Mouse (Mus musculus): Measurements from ENCODE around the gene Slfn3. TPM values are rescaled to one million over a fixed set of nuclear protein-coding genes. Genes with fewer than 3 reads are reported as not detected.
"Not testable (repeated sequence)": the region's sequence is repeated elsewhere in the genome, so short reads cannot be mapped to it uniquely, and the experiment has no call there.

Slfn3 gene
- polyA plus RNA-seq, 1 experiment from 2014 or later: not detected

DNA sequence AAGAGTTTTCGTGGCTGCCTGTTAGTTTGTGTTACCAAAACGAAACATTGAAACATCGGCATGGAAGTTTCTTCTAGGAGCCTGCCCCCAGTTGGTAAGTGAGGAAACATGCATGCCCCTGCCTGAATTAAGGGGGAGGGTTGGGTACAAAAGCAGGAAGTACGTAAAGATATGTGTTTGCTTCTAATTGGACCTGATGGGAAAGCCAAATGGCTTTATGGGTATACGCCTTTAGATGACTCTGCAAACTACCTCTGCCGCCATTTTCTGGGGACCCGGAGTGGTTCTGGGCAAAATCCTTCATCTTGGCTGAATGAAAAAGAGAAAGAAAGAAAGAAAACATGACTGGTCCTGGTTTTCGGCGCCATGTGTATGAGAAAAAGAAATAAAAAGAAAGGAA lies 33.1 kb downstream of the Slfn3 start:
- WGBS: 91% methylated on average over 9 of the region's 9 CpGs
- Histone ChIP-seq H3K36me3 (replicated peaks; ENCODE audit: control insufficient read depth, insufficient read depth) (no peaks in the 10 kb centered on the region), H3K4me3 (replicated peaks; ENCODE audit: low read length) (no peak overlapping the region), H3K4me1 (replicated peaks; ENCODE audit: control insufficient read depth, insufficient read depth, low read length) (no peaks in the 10 kb centered on the region), H3K9me3 (ENCODE audit: control insufficient read depth, low read length) (no peaks in the 10 kb centered on the region), H3K4me2 (replicated peaks) (no peak overlapping the region), H3K27me3 (ENCODE audit: control insufficient read depth, insufficient read depth, low read length) (no peaks in the 10 kb centered on the region), H3K9ac (no peak overlapping the region), H3K27ac (no peak overlapping the region)
- ATAC-seq (ENCODE audit: low FRiP score) (no peak), DNase-seq (ENCODE audit: low spot score) (no peak)

DNA sequence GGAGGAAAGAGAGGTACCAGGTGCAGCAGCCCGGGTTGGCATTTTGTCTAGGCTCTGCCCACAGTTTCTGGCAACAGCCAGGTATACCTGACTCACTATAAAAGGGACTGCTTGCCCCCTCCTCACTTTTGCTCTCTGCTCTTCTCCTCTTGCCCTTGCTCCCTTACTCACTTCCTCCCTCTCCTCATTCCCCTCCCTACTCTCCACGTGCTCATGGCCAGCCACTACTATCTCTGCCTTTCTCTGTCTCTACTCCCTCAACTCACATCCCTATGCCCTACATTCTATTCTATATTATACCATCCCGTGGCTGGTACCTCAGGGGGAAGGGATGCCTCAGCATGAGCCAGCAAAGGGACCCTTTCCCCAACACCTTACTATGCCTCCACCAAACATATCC lies 33.6 kb downstream of the Slfn3 start:
- Histone ChIP-seq H3K9me3 (ENCODE audit: control insufficient read depth, low read length) (no peaks in the 10 kb centered on the region), H3K4me3 (replicated peaks; ENCODE audit: low read length) (no peak overlapping the region), H3K9ac (no peak overlapping the region), H3K27ac (no peak overlapping the region), H3K4me2 (replicated peaks) (no peak overlapping the region), H3K27me3 (ENCODE audit: control insufficient read depth, insufficient read depth, low read length) (no peaks in the 10 kb centered on the region), H3K36me3 (replicated peaks; ENCODE audit: control insufficient read depth, insufficient read depth) (no peaks in the 10 kb centered on the region), H3K4me1 (replicated peaks; ENCODE audit: control insufficient read depth, insufficient read depth, low read length) (no peaks in the 10 kb centered on the region)
- ATAC-seq (ENCODE audit: low FRiP score) (no peak), DNase-seq (ENCODE audit: low spot score) (no peak)
- 79% methylated on average over 3 of the region's 3 CpGs for WGBS

DNA sequence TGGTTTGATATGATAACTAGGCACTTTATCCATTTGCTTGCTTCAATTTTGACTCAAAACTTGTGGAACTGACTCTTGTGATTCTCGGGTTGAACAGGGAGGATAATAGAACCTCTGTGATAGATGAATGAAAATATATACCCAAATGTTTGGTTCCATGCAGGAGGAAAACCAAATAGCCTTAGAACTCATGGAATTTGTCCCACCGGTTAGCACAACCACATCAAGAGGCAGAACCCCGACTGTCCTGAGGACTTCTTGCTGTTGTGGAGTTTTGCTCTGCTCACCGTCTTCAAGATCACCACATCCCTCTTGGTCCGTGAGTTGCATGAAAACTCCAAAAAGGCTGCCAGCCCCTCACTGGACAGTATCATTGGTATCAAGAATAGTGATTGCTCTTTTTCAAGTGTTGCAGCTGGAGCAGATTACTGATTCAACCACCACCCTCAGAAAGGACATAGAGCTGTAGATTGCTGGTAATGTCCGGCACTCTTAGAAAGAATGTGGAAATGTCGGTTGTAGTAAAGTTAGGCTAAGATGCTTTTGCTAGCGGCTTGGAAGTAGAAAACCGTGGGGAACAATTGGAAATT lies 34.3 kb downstream of the Slfn3 start:
- Histone ChIP-seq H3K4me2 (replicated peaks) (no peak overlapping the region), H3K9ac (no peak overlapping the region), H3K36me3 (replicated peaks; ENCODE audit: control insufficient read depth, insufficient read depth) (no peaks in the 10 kb centered on the region), H3K4me1 (replicated peaks; ENCODE audit: control insufficient read depth, insufficient read depth, low read length) (no peaks in the 10 kb centered on the region), H3K27ac (no peak overlapping the region), H3K4me3 (replicated peaks; ENCODE audit: low read length) (no peak overlapping the region), H3K27me3 (ENCODE audit: control insufficient read depth, insufficient read depth, low read length) (no peaks in the 10 kb centered on the region), H3K9me3 (ENCODE audit: control insufficient read depth, low read length) (no peaks in the 10 kb centered on the region)
- ATAC-seq (ENCODE audit: low FRiP score) (no peak), DNase-seq (ENCODE audit: low spot score) (no peak)
- WGBS: 91% methylated on average over 9 of the region's 9 CpGs

DNA sequence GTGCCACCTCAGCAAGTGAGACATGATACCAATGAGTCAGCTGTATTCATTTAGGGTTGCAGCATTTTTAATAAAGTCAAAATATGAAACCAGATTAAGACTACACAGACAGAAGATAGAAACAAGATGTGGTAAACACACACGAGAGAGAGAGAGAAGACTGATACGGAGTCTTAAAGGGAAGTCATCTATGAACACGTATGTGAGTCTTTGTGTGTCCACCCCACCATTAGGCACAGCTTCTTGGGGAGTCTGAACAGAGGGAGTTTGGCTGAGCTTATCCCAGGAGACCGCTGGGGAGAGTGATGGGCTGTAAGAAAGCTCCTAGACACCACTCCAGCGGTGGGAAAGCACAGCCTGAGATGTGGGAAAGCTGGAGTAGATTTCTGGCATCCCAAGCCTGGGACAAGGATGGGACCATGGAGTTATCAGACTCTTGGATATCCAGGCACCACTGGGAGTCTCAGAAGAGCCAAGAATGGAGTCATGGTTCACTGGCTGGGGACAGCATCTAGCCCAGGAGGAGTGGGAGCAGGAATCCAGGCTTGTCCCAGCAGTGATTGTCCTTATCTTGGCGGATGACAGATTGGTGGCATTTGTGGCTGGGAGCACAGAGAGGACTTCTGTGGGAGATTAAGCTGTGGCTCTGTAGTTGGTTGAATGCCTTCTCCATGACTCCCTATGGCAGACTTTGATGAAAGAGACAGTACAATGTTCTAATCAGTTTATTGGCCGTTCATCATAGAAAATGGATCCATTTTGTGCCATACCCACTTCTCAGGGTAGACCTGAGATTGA lies 37.0 kb downstream of the Slfn3 start:
- Histone ChIP-seq H3K4me3 (replicated peaks; ENCODE audit: low read length) (no peak overlapping the region), H3K4me1 (replicated peaks; ENCODE audit: control insufficient read depth, insufficient read depth, low read length) (no peaks in the 10 kb centered on the region), H3K27ac (no peak overlapping the region), H3K36me3 (replicated peaks; ENCODE audit: control insufficient read depth, insufficient read depth) (no peaks in the 10 kb centered on the region), H3K9ac (no peak overlapping the region), H3K4me2 (replicated peaks) (no peak overlapping the region), H3K9me3 (ENCODE audit: control insufficient read depth, low read length) (no peaks in the 10 kb centered on the region), H3K27me3 (ENCODE audit: control insufficient read depth, insufficient read depth, low read length) (no peaks in the 10 kb centered on the region)
- ATAC-seq (ENCODE audit: low FRiP score) (no peak), DNase-seq (ENCODE audit: low spot score) (no peak)
- 86% methylated on average over 7 of the region's 7 CpGs for WGBS

DNA sequence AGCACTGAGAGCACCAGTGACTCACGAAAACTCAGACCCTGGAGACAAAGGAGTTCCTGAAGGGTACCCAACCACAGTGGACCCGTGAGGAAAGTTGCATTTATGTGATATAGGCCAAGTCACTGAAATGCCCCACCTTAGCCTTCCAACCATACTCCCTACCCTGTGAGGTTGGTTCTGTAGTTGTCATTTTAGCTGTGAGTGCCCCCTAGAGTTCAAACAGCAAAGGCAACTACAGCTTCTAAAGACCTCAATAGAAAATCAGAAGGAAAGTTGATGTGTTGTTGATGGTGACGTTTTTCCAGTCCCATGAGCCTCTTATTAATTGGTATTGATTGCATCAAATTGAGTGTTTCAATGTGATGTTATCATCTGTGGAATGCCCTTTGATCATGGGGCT lies 39.8 kb downstream of the Slfn3 start:
- Histone ChIP-seq H3K9ac (no peak overlapping the region), H3K4me2 (replicated peaks) (no peak overlapping the region), H3K4me1 (replicated peaks; ENCODE audit: control insufficient read depth, insufficient read depth, low read length) (no peaks in the 10 kb centered on the region), H3K36me3 (replicated peaks; ENCODE audit: control insufficient read depth, insufficient read depth) (no peaks in the 10 kb centered on the region), H3K9me3 (ENCODE audit: control insufficient read depth, low read length) (no peaks in the 10 kb centered on the region), H3K27ac (no peak overlapping the region), H3K27me3 (ENCODE audit: control insufficient read depth, insufficient read depth, low read length) (no peaks in the 10 kb centered on the region), H3K4me3 (replicated peaks; ENCODE audit: low read length) (no peak overlapping the region)
- ATAC-seq (ENCODE audit: low FRiP score) (no peak), DNase-seq (ENCODE audit: low spot score) (no peak)
- WGBS: 63% methylated on average over 3 of the region's 3 CpGs

DNA sequence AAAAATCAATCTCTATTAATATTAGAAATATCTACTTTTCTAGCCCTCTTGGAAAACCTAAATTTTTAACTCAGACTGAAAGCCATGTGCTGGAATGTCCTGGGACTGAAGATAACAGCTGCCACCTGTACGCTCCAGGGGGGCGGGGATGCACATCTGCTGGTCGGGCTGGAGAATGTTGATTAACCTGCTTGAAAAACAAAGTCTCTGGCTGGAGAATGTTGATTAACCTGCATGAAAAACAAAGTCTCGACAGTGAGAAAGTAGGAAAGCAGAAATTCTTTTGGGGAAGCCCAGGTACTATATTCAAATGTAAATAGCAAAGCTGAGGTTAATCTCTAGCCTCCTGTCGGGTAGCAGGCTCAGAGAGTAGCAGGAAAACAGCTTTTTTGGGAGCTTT lies 42.5 kb downstream of the Slfn3 start:
- H3K9ac ChIP-seq; H3K4me3 ChIP-seq (replicated peaks; ENCODE audit: low read length); DNase-seq (ENCODE audit: low spot score); H3K4me2 ChIP-seq (replicated peaks); H3K27me3 ChIP-seq (ENCODE audit: control insufficient read depth, insufficient read depth, low read length); H3K9me3 ChIP-seq (ENCODE audit: control insufficient read depth, low read length); H3K36me3 ChIP-seq (replicated peaks; ENCODE audit: control insufficient read depth, insufficient read depth); ATAC-seq (ENCODE audit: low FRiP score); H3K27ac ChIP-seq; H3K4me1 ChIP-seq (replicated peaks; ENCODE audit: control insufficient read depth, insufficient read depth, low read length): not testable (repeated sequence)
- WGBS: 57% methylated on average over 5 of the region's 5 CpGs

DNA sequence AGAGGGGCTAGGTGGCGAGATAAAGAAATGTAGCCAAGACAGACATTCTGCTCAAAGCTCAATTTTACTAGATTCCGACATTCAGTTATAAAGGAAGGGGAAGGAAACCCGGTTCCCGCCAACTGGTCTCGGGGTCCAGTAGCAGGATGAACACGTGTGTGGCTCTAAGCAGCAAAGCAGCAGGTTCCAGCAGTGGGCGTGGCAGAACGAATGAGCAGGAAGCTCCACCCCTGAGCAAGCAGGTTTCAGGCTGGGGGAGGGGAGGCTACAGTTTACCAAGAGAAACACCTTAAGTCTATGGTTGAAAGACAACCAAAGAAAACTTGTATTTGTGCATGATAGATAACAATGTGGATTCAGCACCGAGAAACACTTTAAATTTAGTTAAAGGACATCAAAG lies 46.3 kb downstream of the Slfn3 start:
- H3K4me1 ChIP-seq (replicated peaks; ENCODE audit: control insufficient read depth, insufficient read depth, low read length); H3K4me3 ChIP-seq (replicated peaks; ENCODE audit: low read length); ATAC-seq (ENCODE audit: low FRiP score); H3K9me3 ChIP-seq (ENCODE audit: control insufficient read depth, low read length); H3K27ac ChIP-seq; DNase-seq (ENCODE audit: low spot score); H3K4me2 ChIP-seq (replicated peaks); H3K36me3 ChIP-seq (replicated peaks; ENCODE audit: control insufficient read depth, insufficient read depth); H3K9ac ChIP-seq; H3K27me3 ChIP-seq (ENCODE audit: control insufficient read depth, insufficient read depth, low read length): not testable (repeated sequence)
- WGBS: 84% methylated on average over 9 of the region's 9 CpGs

DNA sequence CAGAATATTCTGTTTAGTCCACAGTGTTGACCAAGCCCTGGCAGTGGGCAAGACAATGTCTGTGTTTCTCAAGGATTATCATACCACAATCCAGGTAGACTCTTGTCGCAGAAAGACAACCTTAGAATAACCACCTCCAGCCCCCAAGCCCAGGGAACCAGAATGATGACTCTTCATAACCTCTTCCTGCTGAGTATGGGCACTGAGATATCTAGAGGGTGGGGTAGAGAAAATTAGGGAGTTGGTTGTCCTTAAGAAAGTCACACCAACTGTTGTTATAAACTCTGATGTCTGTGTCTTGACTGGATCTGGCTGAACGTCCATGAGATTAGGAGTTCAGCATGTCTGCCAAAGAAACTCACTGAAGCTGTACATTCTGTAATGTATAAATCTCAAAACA lies 47.3 kb downstream of the Slfn3 start:
- no peak overlapping the region for H3K4me3 ChIP-seq (replicated peaks; ENCODE audit: low read length)
- ATAC-seq (ENCODE audit: low FRiP score) (no peak), DNase-seq (ENCODE audit: low spot score) (no peak)
- H3K9ac ChIP-seq: no peak overlapping the region
- H3K4me2 ChIP-seq (replicated peaks): no peak overlapping the region
- H3K27ac ChIP-seq: no peak overlapping the region
- WGBS: 88% methylated on average over 2 of the region's 2 CpGs
- H3K4me1 ChIP-seq (replicated peaks; ENCODE audit: control insufficient read depth, insufficient read depth, low read length): no peaks in the 10 kb centered on the region
- no peaks in the 10 kb centered on the region for H3K27me3 ChIP-seq (ENCODE audit: control insufficient read depth, insufficient read depth, low read length)
- no peaks in the 10 kb centered on the region for H3K9me3 ChIP-seq (ENCODE audit: control insufficient read depth, low read length)
- no peaks in the 10 kb centered on the region for H3K36me3 ChIP-seq (replicated peaks; ENCODE audit: control insufficient read depth, insufficient read depth)

DNA sequence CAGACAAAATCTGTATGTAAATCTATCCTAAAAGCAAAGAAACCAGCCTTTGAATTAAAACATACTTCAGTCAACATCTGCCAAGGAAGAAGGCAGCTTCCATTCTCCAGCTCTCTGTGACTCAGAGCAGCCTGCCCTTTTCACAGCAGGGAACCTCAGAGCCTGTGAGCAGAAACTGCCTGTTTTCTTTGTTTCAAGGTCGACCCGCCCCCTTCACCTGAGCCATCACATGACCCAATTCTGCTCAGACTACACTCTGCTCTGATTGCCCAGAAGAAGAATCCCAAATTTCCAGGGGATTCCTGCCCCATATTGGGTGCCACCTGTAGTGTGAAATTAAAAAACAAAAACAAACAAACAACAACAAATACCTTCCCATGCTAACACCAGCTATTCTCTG lies 48.7 kb downstream of the Slfn3 start:
- DNase-seq (ENCODE audit: low spot score): no peak
- ATAC-seq (ENCODE audit: low FRiP score): no peak
- Histone ChIP-seq H3K9ac (no peak overlapping the region), H3K27me3 (ENCODE audit: control insufficient read depth, insufficient read depth, low read length) (no peaks in the 10 kb centered on the region), H3K4me2 (replicated peaks) (no peak overlapping the region), H3K4me3 (replicated peaks; ENCODE audit: low read length) (no peak overlapping the region), H3K4me1 (replicated peaks; ENCODE audit: control insufficient read depth, insufficient read depth, low read length) (no peaks in the 10 kb centered on the region), H3K9me3 (ENCODE audit: control insufficient read depth, low read length) (no peaks in the 10 kb centered on the region), H3K36me3 (replicated peaks; ENCODE audit: control insufficient read depth, insufficient read depth) (no peaks in the 10 kb centered on the region), H3K27ac (no peak overlapping the region)
- WGBS: 16% methylated on average over 2 of the region's 2 CpGs
